Mouse (Mus musculus): ENCODE results near the gene St3gal3.

- TF ChIP-seq CTCF (IDR thresholded peaks at IDR 0.05; ENCODE audit: low read depth, low read length): no peak
- TF ChIP-seq POLR2A (IDR thresholded peaks at IDR 0.05; ENCODE audit: extremely low read depth, insufficient read depth, low read length): no peak
Observed at GRCm38 (mm10) chr4:117906196-117906595, 228.5 kb downstream of the St3gal3 start.

Data from liver, adult 2 months (tissue).